Mouse (Mus musculus) neutrophil, adult 5-6 weeks (primary cell): ENCODE data around the gene Fam151a. TPM values are rescaled to one million over a fixed set of nuclear protein-coding genes. Genes with fewer than 3 reads are reported as not detected.

Source experiments
- total RNA-seq: library from RNA; stranded (forward); fragments of 200-1000 nt; gene quantifications from 2 replicates; pipeline ENCODE4 v1.2.3, GENCODE M21; 2017

Fam151a gene
- total RNA-seq, 1 experiment from 2014 or later = not detected

Other genes with a start within 250 kb of the Fam151a start
- gene Bsnd, start 241.6 kb upstream of the Fam151a start, total RNA-seq = not detected in 2 replicates
- gene Dhcr24, start 172.9 kb upstream of the Fam151a start, total RNA-seq = 2.5 and 3.6 TPM in 2 replicates
- gene Lexm, start 116.6 kb upstream of the Fam151a start, total RNA-seq = not detected in 2 replicates
- not detected in 2 replicates for gene Ttc22, start 111.5 kb upstream of the Fam151a start, total RNA-seq
- gene Pars2, start 82.8 kb upstream of the Fam151a start, total RNA-seq = 3.6 and 5.9 TPM in 2 replicates
- 29.7 and 36.6 TPM in 2 replicates for gene Ttc4, start 54.9 kb upstream of the Fam151a start, total RNA-seq
- gene Mroh7, start 3.0 kb upstream of the Fam151a start, total RNA-seq = not detected in 2 replicates
- gene Acot11, start 71.1 kb downstream of the Fam151a start, total RNA-seq = 2.4 and 2.5 TPM in 2 replicates
- 16.4 and 23.5 TPM in 2 replicates for gene Ssbp3, start 176.8 kb downstream of the Fam151a start, total RNA-seq